In the genomic region with DNA sequence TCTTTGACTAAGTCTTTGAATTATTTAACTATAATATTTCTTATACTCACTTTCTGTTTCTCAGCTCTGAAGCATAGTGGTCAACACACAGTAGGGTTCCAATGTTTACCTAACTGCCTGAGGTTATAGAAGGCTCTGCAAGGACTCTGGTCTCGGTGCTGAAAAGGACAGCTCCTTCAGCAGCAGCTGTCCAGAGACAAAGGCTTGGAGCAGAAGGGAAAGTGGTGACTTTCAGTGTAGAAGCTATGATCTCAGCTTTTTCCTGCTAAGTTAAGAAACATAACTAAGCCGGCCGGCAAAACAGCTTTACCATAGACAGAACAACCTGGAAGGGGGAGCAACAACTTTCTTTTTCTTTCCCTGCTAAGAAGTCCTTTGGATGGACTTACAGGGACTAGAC, we compare ENCODE assay signal across 11 mouse cellular contexts. TPM values are rescaled to one million over a fixed set of nuclear protein-coding genes. Genes with fewer than 3 reads are reported as not detected.
DNase-seq lines count a peak whose midpoint lies in the region; ATAC-seq lines count a peak whose summit lies in the region.
"Had no signal": no experiment of that assay in that cellular context is flagged by ENCODE, and none has a peak within 500 bp of the region (broad histone marks: within the 10 kb centered on the region; RNA-seq: fewer than 3 reads in every experiment).

No protein-coding gene starts in this region.

- no peak overlapping the region for H3K4me3 ChIP-seq in midbrain, embryonic 11.5 days (ENCODE audit: low read depth, low read length)
- H3K4me3 ChIP-seq in midbrain, embryonic 15.5 days, result no peak overlapping the region
- no peak overlapping the region for H3K4me3 ChIP-seq in neural tube, embryonic 11.5 days (ENCODE audit: low read depth, low read length)
- H3K4me3 ChIP-seq: erythroblast, embryonic 14.5 days; limb, embryonic 12.5 days had no signal

- peaks cover 4% of the 10 kb centered on the region; the same call in 1 of the 2 replicates for H3K4me1 ChIP-seq in midbrain, embryonic 11.5 days (ENCODE audit: control insufficient read depth, insufficient read depth, low read length)
- H3K4me1 ChIP-seq in midbrain, embryonic 15.5 days, result peaks cover 20% of the 10 kb centered on the region
- peaks cover 3% of the 10 kb centered on the region; the same call in 1 of the 2 replicates for H3K4me1 ChIP-seq in neural tube, embryonic 11.5 days (ENCODE audit: control insufficient read depth, insufficient read depth, low read length)

- H3K36me3 ChIP-seq in midbrain, embryonic 11.5 days (ENCODE audit: control insufficient read depth, insufficient read depth, low read length), result no peaks in the 10 kb centered on the region
- peaks cover 8% of the 10 kb centered on the region; the same call in 1 of the 2 replicates for H3K36me3 ChIP-seq in midbrain, embryonic 15.5 days (replicated peaks)
- H3K36me3 ChIP-seq in neural tube, embryonic 11.5 days (ENCODE audit: control insufficient read depth, insufficient read depth, low read length), result no peaks in the 10 kb centered on the region
- H3K36me3 ChIP-seq: limb, embryonic 12.5 days had no signal

- WGBS in midbrain, embryonic 11.5 days, result 70% methylated on average over 3 of the region's 3 CpGs
- 51% methylated on average over 3 of the region's 3 CpGs for WGBS in midbrain, embryonic 15.5 days
- WGBS in neural tube, embryonic 11.5 days, result 60% methylated on average over 3 of the region's 3 CpGs

- no peak overlapping the region for H3K27ac ChIP-seq in midbrain, embryonic 11.5 days (ENCODE audit: low read depth, low read length)
- H3K27ac ChIP-seq in midbrain, embryonic 15.5 days, result no peak overlapping the region
- H3K27ac ChIP-seq in neural tube, embryonic 11.5 days (ENCODE audit: low read depth, low read length), result no peak overlapping the region
- H3K27ac ChIP-seq: limb, embryonic 12.5 days had no signal

- H3K4me2 ChIP-seq in midbrain, embryonic 11.5 days, result no peak overlapping the region
- no peak overlapping the region for H3K4me2 ChIP-seq in midbrain, embryonic 15.5 days
- H3K4me2 ChIP-seq in neural tube, embryonic 11.5 days (ENCODE audit: low read depth), result no peak overlapping the region
- H3K4me2 ChIP-seq: limb, embryonic 12.5 days had no signal

- DNase-seq in heart, adult 18-20 months, result peak; percentile 14 to 39
- no peak for DNase-seq in heart, adult 8-10 months (ENCODE audit: low spot score)
- peak; percentile 86 for DNase-seq in midbrain, embryonic 11.5 days (ENCODE audit: low spot score, missing footprints)
- DNase-seq in embryo, embryonic 10 days (ENCODE audit: low spot score), result peak; percentile 72
- DNase-seq in neural tube, embryonic 11.5 days (ENCODE audit: low spot score), result peak; percentile 38
- DNase-seq in layer of hippocampus, adult 18-20 months (ENCODE audit: low spot score in 2 of 2), result no peak
- DNase-seq in urinary bladder, postnatal 25 days (ENCODE audit: low spot score), result no peak

- peaks cover 12% of the 10 kb centered on the region; the same call in 1 of the 2 replicates for H3K27me3 ChIP-seq in midbrain, embryonic 11.5 days (ENCODE audit: control insufficient read depth, insufficient read depth, low read length)
- H3K27me3 ChIP-seq in midbrain, embryonic 15.5 days (replicated peaks), result no peaks in the 10 kb centered on the region
- peaks cover 10% of the 10 kb centered on the region for H3K27me3 ChIP-seq in neural tube, embryonic 11.5 days (ENCODE audit: control insufficient read depth, insufficient read depth, low read length)

- H3K9me3 ChIP-seq in midbrain, embryonic 11.5 days (ENCODE audit: control insufficient read depth, low read length), result no peaks in the 10 kb centered on the region
- no peaks in the 10 kb centered on the region for H3K9me3 ChIP-seq in midbrain, embryonic 15.5 days
- H3K9me3 ChIP-seq in neural tube, embryonic 11.5 days (ENCODE audit: control insufficient read depth, low read length), result no peaks in the 10 kb centered on the region
- H3K9me3 ChIP-seq: limb, embryonic 12.5 days had no signal

- no peak for ATAC-seq in midbrain, embryonic 11.5 days (ENCODE audit: low FRiP score)
- ATAC-seq in midbrain, embryonic 15.5 days (replicated peaks), result no peak
- no peak for ATAC-seq in neural tube, embryonic 11.5 days (ENCODE audit: insufficient read depth, low FRiP score, low TSS enrichment)
- ATAC-seq: intestine, postnatal 0 days had no signal

- H3K9ac ChIP-seq in midbrain, embryonic 11.5 days (ENCODE audit: low read length), result no peak overlapping the region
- no peak overlapping the region for H3K9ac ChIP-seq in midbrain, embryonic 15.5 days
- no peak overlapping the region for H3K9ac ChIP-seq in neural tube, embryonic 11.5 days (ENCODE audit: low read length)
- H3K9ac ChIP-seq: limb, embryonic 12.5 days had no signal

RNA-seq across cellular contexts. Expression of a gene that starts 4.8 kb away (rescaled TPM):
- under 1 TPM; 0.05 to 0.28 TPM for total RNA-seq in heart, adult 18-20 months (2021)
- total RNA-seq in heart, adult 8-10 months (2022), result under 1 TPM; 0.09 to 0.26 (median 0.18) TPM
- polyA plus RNA-seq in midbrain, embryonic 11.5 days (2014; fragmentation: Nextera tagmentation; extraction: Ambion mirVana), result 1.9 and 2.2 TPM in 2 replicates
- polyA plus RNA-seq in midbrain, embryonic 15.5 days (2015; fragmentation: Nextera tagmentation; extraction: Ambion mirVana), result 12.0 and 14.6 TPM in 2 replicates
- 3.6 and 3.7 TPM in 2 replicates for polyA plus RNA-seq in neural tube, embryonic 11.5 days (2014; fragmentation: Nextera tagmentation; extraction: Ambion mirVana)
- total RNA-seq in layer of hippocampus, adult 18-20 months (2021), result 10 to 100 TPM; 30.8 to 31.9 TPM
- polyA plus RNA-seq: erythroblast, embryonic 14.5 days had no signal

Comparison
In these comparisons a context has a peak if more than half of its experiments do, and no peak if none do; other contexts are left out.
1. DNase-seq: peak in heart, adult 18-20 months (2 of 2), midbrain, embryonic 11.5 days (single experiment), embryo, embryonic 10 days (single experiment) and neural tube, embryonic 11.5 days (single experiment); none in heart, adult 8-10 months (single experiment), layer of hippocampus, adult 18-20 months (0 of 2) and urinary bladder, postnatal 25 days (single experiment).
2. RNA of a gene that starts 4.8 kb away (total RNA-seq): 30.8 to 31.9 TPM in layer of hippocampus, adult 18-20 months; 0.05 to 0.28 TPM in heart, adult 18-20 months and 0.09 to 0.26 TPM in heart, adult 8-10 months; every median in the first group is over 10 times any median in the second.